Mouse (Mus musculus): ENCODE results near the gene Exoc5.
A peak's percentile ranks its signal among the peaks of the same experiment; 100 is the strongest.

The Exoc5 gene

GRCm38 (mm10) chr14:49001655-49002054, 64.8 kb downstream of the Exoc5 start:
- DNase-seq = no peak

DNA sequence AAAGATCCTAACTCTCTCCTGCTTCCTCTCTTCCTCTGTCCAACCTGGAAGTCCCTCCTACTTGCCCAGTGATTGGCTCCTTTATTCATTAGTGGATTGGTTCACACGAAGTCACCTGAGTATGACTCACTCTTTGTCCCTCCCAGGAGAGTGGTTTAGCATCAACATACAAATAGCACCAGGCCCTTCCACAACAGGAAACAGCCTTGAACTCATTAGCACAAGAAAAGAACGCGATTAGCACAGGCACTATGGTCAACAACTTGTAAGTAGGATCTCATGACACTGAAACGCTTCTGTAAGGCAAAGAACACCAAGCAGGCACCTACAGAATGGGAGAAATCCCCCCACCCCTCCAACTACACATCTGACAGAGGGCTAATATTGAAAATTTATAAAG, 67.7 kb downstream of the Exoc5 start:
- DNase-seq = no peak

DNA sequence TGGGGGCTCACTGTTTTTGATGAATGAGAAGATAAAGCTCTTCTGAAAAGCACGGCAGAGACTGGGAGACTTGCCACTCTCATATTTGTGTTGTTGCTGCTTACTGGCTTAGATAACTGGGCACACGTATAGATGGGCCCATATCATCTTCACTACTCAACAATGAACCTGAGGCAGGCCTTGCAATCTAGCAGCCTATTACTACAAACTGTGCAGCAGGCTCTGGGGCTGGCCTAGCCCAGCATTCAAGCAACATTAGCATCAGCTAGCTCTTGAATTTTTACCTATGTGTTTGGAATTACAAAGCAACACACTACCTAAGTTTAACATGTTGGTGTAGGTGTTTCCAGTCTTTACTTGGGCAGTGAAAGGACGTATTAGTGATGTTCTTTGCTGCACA, 72.6 kb downstream of the Exoc5 start:
- no peak for DNase-seq

DNA sequence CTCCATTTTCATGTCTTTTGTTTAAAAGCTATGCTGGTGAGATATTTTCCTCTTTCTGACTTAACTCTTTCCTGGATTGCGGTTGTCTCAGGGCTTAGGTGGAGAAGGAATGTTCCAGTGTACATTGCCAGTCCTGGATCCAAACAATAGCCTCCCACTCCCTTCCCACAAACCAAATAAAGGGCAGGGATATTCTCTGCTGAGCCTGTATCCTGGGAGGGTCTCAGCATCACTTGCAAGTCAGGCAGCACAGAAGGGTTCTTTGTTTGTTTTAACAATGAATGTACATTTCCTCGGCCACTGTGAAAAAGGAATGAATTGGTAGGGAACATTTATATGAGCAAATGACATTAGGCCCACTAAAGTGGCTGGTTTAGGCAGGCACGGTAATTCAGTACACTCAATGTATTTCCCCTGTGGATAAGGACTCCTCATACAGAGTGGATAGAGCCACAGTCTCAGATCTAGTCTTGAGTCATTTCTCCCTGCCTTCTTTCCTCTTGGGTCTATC, 74.3 kb downstream of the Exoc5 start:
- DNase-seq = no peak

GRCm38 (mm10) chr14:48991144-48991522, 75.3 kb downstream of the Exoc5 start:
- DNase-seq = no peak

DNA sequence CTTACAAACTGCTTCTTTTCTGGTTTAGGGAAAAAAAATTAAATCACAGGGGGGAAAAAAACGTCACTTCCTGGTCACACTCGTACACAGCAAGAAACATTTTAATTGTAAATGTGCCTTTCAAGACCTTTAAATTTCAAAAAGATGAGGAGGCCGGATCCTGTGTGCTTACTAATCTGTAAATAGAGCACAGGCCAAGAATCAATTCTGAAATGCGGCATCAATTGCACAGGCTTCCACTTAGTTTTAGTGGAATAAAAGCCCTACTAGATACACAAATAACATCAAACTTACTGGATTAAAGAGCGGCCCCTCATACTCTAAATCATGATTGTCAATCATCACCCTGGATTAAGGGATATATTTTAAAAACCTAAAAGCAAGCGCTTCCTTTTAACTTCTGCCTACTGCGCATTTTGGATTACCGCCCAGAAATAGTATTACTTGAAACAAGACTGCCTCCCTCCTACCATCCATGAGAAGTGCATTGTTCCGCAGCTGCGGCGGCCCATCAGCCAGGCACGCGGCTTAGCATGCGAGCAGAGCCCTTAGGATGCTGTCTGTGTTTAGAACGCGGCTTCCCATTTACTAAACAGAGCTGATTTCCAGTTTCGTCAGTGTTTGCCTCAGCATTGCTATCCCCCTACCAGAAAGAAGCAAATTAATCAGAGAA, 75.8 kb downstream of the Exoc5 start:
- DNase-seq = peak; percentile 65 to 67

- DNase-seq = no peak
Observed at GRCm38 (mm10) chr14:48989831-48990230, 76.6 kb downstream of the Exoc5 start.

DNA sequence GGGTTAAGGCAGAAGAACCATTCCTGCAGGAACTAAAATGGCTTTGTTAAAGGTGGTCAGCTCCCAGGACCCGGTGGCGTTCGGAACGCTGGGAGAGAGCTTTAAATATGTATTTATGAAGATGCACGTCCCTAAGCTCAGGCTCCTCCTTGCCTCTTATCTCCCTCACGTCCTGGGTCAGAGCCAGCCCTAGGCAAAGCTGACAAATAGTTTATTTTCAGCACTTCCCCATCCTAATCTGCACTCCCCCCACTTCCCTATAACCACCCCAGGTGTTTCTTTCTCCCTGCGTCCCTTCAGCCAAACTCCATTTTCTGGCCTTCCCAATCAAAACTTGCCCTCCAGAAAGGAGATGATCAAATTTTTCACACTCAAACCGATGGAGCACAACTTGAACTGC, 80.2 kb downstream of the Exoc5 start:
- no peak for DNase-seq

- DNase-seq = peak; percentile 67
Observed at GRCm38 (mm10) chr14:48985673-48986072, 80.8 kb downstream of the Exoc5 start.

DNA sequence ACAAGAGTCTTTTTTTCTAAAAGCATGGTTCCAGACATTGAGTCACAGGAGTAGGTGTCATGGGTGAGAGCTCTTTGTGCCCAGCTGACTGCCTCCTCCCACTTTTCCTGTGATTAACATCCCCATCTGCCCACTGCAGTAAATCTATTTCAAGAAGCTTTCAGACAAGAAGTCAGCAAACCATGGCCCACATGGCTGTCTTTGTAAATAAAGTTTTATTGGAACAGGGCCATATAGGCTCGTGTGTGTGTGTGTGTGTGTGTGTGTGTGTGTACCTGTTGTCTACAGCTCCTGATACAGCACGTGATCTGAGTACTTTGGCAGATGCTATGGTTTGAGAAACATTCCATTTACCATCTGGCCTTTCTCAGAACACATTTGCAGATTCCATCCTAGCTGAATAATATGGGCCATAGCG, 87.5 kb downstream of the Exoc5 start:
- no peak for DNase-seq

DNA sequence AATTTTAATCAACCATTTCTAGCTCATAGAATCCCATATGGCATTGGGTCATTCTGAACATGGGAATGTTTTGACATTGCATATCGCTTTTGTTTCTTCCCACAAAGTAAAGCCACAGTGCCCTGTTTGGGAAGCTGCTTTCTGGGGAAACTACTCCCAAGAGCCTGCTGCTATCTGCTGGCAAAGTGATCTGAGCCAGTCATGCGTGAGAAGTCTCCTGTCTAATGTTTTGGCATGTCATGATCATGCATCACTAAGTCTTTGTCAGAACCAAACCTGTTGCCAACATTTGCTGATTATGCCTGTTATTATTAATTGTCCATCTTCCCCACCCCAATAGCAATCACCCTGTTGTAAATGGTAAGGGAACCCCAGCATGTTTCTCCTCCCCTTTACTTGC, 94.9 kb downstream of the Exoc5 start:
- DNase-seq = no peak

DNA sequence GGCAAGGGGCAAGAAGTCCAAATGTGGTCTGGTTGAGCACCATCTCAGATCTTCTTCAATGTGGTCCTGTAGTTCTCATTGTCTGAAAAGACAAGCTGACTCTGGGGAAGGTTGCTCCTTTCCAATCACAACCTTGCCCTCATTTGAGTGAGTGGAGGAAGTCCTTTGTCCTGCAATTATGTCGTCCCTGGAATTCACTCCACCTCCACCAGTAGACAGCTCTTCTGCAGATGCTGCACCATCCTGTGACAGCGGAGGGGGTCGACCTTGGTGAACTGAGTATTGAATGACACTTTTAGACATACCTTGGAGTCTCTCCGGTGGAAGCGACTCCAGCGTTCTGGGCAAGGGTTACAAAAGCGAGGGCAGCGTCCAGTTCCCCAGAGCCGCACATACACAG, 97.8 kb downstream of the Exoc5 start:
- DNase-seq = no peak

Data from cerebellum, postnatal 36 days (tissue).